Mouse (Mus musculus) hindbrain, embryonic 11.5 days (tissue): ENCODE data around the gene Fam192a. TPM values are rescaled to one million over a fixed set of nuclear protein-coding genes. Genes with fewer than 3 reads are reported as not detected.
A peak's percentile ranks its signal among the peaks of the same experiment; 100 is the strongest.

ENCODE experiments used
- ATAC-seq: fragments of 200-750 bp; cut with Nextera tagmentation; 2 replicates; pipeline ENCODE4 v1.8.0; 2017; ENCODE audit warnings: mild to moderate bottlenecking, moderate TSS enrichment, moderate library complexity; ENCODE audit not compliant: low FRiP score
- DNase-seq: peaks from one replicate; pipeline ENCODE4 v3.0.0-alpha.2; 2015; ENCODE audit warnings: low spot score
- H3K27ac ChIP-seq: fragments of 300-500 bp; sonication (generic); 2 replicates; pipeline ENCODE4 v1.5.1; 2014; ENCODE audit warnings: mild to moderate bottlenecking, low read depth, low read length
- H3K27me3 ChIP-seq: fragments of 300-500 bp; sonication (generic); 2 replicates; pipeline ENCODE4 v1.6.1; 2014; ENCODE audit warnings: mild to moderate bottlenecking, low read length, moderate library complexity, mixed read lengths; ENCODE audit not compliant: control insufficient read depth, insufficient read depth
- H3K36me3 ChIP-seq: fragments of 300-500 bp; sonication (generic); 2 replicates; pipeline ENCODE4 v1.6.1; 2014; ENCODE audit warnings: mild to moderate bottlenecking, low read length, moderate library complexity, mixed read lengths; ENCODE audit not compliant: control insufficient read depth, insufficient read depth
- H3K4me1 ChIP-seq: fragments of 300-500 bp; sonication (generic); replicated peaks from 2 replicates; pipeline ENCODE4 v1.6.1; 2014; ENCODE audit warnings: low read length, mixed read lengths; ENCODE audit not compliant: control insufficient read depth, insufficient read depth
- H3K4me2 ChIP-seq: fragments of 300-500 bp; sonication (generic); replicated peaks from 2 replicates; pipeline ENCODE4 v1.6.1; 2014; ENCODE audit warnings: mild to moderate bottlenecking, low read depth, low read length
- H3K4me3 ChIP-seq: fragments of 300-500 bp; sonication (generic); 2 replicates; pipeline ENCODE4 v1.5.1; 2014; ENCODE audit warnings: low read depth, low read length
- H3K9ac ChIP-seq: fragments of 300-500 bp; sonication (generic); 2 replicates; pipeline ENCODE4 v1.6.1; 2014; ENCODE audit warnings: low read depth, low read length
- H3K9me3 ChIP-seq: fragments of 300-500 bp; sonication (generic); 2 replicates; pipeline ENCODE4 v1.6.1; 2016; ENCODE audit warnings: low read length; ENCODE audit not compliant: control insufficient read depth
- WGBS: fragments of 180-500 bp; shearing (Covaris S2); extraction: QIAGEN DNeasy Blood & Tissue Kit; methylation state at CpG from one replicate; pipeline ENCODE4 v1.1.7; 2014; 5-methylcytosine and 5-hydroxymethylcytosine counted together
- polyA plus RNA-seq: library from polyadenylated mRNA; unstranded; fragments of >200 nt; fragmentation: Nextera tagmentation; extraction: Ambion mirVana; gene quantifications from 2 replicates; pipeline ENCODE4 v1.2.1, GENCODE M21; 2014

Gene Fam192a
- polyA plus RNA-seq, 1 experiment from 2014 or later: 110 TPM

- H3K27me3 ChIP-seq: no peaks in the 10 kb centered on the region
- 0 out of 2 replicates have a peak overlapping the region, but pooled peaks have one; percentile 17 for H3K27ac ChIP-seq
- H3K9ac ChIP-seq: 0 out of 2 replicates have a peak overlapping the region, but pooled peaks have one; percentile 4
- no peaks in the 10 kb centered on the region for H3K36me3 ChIP-seq
- no peak overlapping the region for H3K4me2 ChIP-seq
- no peaks in the 10 kb centered on the region for H3K9me3 ChIP-seq
- no peak overlapping the region for H3K4me3 ChIP-seq
- WGBS: 56% methylated on average over 8 of the region's 8 CpGs
- H3K4me1 ChIP-seq: peaks cover 10% of the 10 kb centered on the region
- peak; percentile 62 for DNase-seq
- ATAC-seq: peak; percentile 86
Measured at GRCm38 (mm10) chr8:94567159-94567849, 34.5 kb downstream of the Fam192a start.

GRCm38 (mm10) chr8:94566446-94567158 lies 35.2 kb downstream of the Fam192a start:
- DNase-seq: no peak
- ATAC-seq: peak; percentile 36
- Histone ChIP-seq H3K9me3 (no peaks in the 10 kb centered on the region), H3K9ac (no peak overlapping the region), H3K27me3 (no peaks in the 10 kb centered on the region), H3K4me1 (peaks cover 10% of the 10 kb centered on the region), H3K36me3 (no peaks in the 10 kb centered on the region), H3K4me2 (no peak overlapping the region), H3K4me3 (no peak overlapping the region), H3K27ac (peak overlapping the region; percentile 17; the same call in 1 of the 2 replicates)
- WGBS: 56% methylated on average over 15 of the region's 15 CpGs

- Histone ChIP-seq H3K4me2 (no peak overlapping the region), H3K27me3 (no peaks in the 10 kb centered on the region), H3K9me3 (no peaks in the 10 kb centered on the region), H3K4me3 (no peak overlapping the region), H3K27ac (no peak overlapping the region), H3K4me1 (peaks cover 15% of the 10 kb centered on the region), H3K9ac (no peak overlapping the region), H3K36me3 (no peaks in the 10 kb centered on the region)
- WGBS: 85% methylated on average over 6 of the region's 6 CpGs
- DNase-seq (no peak), ATAC-seq (no peak)
Measured at GRCm38 (mm10) chr8:94566033-94566432, 35.8 kb downstream of the Fam192a start.

GRCm38 (mm10) chr8:94564421-94564820 lies 37.4 kb downstream of the Fam192a start:
- Histone ChIP-seq H3K36me3 (no peaks in the 10 kb centered on the region), H3K9ac (no peak overlapping the region), H3K4me1 (peaks cover 16% of the 10 kb centered on the region), H3K4me3 (no peak overlapping the region), H3K27ac (no peak overlapping the region), H3K4me2 (no peak overlapping the region), H3K27me3 (no peaks in the 10 kb centered on the region), H3K9me3 (no peaks in the 10 kb centered on the region)
- no peak for DNase-seq
- no peak for ATAC-seq

- WGBS: 33% methylated on average over 5 of the region's 5 CpGs
- ATAC-seq: peak; percentile 83
- Histone ChIP-seq H3K27me3 (no peaks in the 10 kb centered on the region), H3K9ac (no peak overlapping the region), H3K9me3 (no peaks in the 10 kb centered on the region), H3K4me3 (no peak overlapping the region), H3K4me2 (no peak overlapping the region), H3K4me1 (peaks cover 6% of the 10 kb centered on the region), H3K36me3 (no peaks in the 10 kb centered on the region), H3K27ac (no peak overlapping the region)
- DNase-seq: peak; percentile 58
Measured at GRCm38 (mm10) chr8:94561256-94561655, 40.5 kb downstream of the Fam192a start.

GRCm38 (mm10) chr8:94557281-94557680 lies 44.5 kb downstream of the Fam192a start:
- no peak for DNase-seq
- Histone ChIP-seq H3K4me2 (no peak overlapping the region), H3K9me3 (no peaks in the 10 kb centered on the region), H3K4me3 (no peak overlapping the region), H3K4me1 (peaks cover 6% of the 10 kb centered on the region), H3K27me3 (no peaks in the 10 kb centered on the region), H3K27ac (no peak overlapping the region), H3K9ac (no peak overlapping the region), H3K36me3 (no peaks in the 10 kb centered on the region)
- WGBS: 79% methylated on average over 3 of the region's 3 CpGs
- ATAC-seq: no peak

GRCm38 (mm10) chr8:94552696-94553095 lies 49.1 kb downstream of the Fam192a start:
- WGBS: 79% methylated on average over 2 of the region's 2 CpGs
- Histone ChIP-seq H3K4me2 (no peak overlapping the region), H3K9ac (no peak overlapping the region), H3K27me3 (no peaks in the 10 kb centered on the region), H3K27ac (no peak overlapping the region), H3K4me3 (no peak overlapping the region), H3K36me3 (no peaks in the 10 kb centered on the region), H3K4me1 (peaks cover 8% of the 10 kb centered on the region; the same call in 1 of the 2 replicates), H3K9me3 (no peaks in the 10 kb centered on the region)
- DNase-seq (no peak), ATAC-seq (no peak)

GRCm38 (mm10) chr8:94551471-94552422 lies 50.0 kb downstream of the Fam192a start:
- H3K9me3 ChIP-seq: no peaks in the 10 kb centered on the region
- H3K4me1 ChIP-seq: peaks cover 8% of the 10 kb centered on the region; the same call in 1 of the 2 replicates
- H3K4me2 ChIP-seq: no peak overlapping the region
- H3K27me3 ChIP-seq: no peaks in the 10 kb centered on the region
- H3K36me3 ChIP-seq: no peaks in the 10 kb centered on the region
- peak overlapping the region; percentile 51 for H3K27ac ChIP-seq
- H3K9ac ChIP-seq: no peak overlapping the region
- peak; percentile 89 for ATAC-seq
- no peak overlapping the region for H3K4me3 ChIP-seq
- DNase-seq: peak; percentile 83
- WGBS: 36% methylated on average over 17 of the region's 17 CpGs
